Mouse (Mus musculus): ENCODE data around the gene Map2k5. TPM values are rescaled to one million over a fixed set of nuclear protein-coding genes. Genes with fewer than 3 reads are reported as not detected.

The Map2k5 gene
- polyA plus RNA-seq, 1 experiment from 2014 or later = 33.3 TPM

Other genes starting within 250 kb of the Map2k5 start
- 12.2 and 18.7 TPM in 2 replicates for gene Skor1, start 228.9 kb downstream of the Map2k5 start, polyA plus RNA-seq (2015; fragmentation: Nextera tagmentation; extraction: Ambion mirVana)
- 75.0 and 84.6 TPM in 2 replicates for gene 2300009A05Rik, start 21.3 kb upstream of the Map2k5 start, polyA plus RNA-seq (2015; fragmentation: Nextera tagmentation; extraction: Ambion mirVana)
- 0.12 and 0.24 TPM in 2 replicates for gene Iqch, start 224.6 kb upstream of the Map2k5 start, polyA plus RNA-seq (2015; fragmentation: Nextera tagmentation; extraction: Ambion mirVana)
- 51.5 and 56.0 TPM in 2 replicates for gene Aagab, start 224.8 kb upstream of the Map2k5 start, polyA plus RNA-seq (2015; fragmentation: Nextera tagmentation; extraction: Ambion mirVana)